Mouse (Mus musculus): ENCODE measurements around the gene Nubp2. TPM values are rescaled to one million over a fixed set of nuclear protein-coding genes. Genes with fewer than 3 reads are reported as not detected.

The Nubp2 gene
- polyA plus RNA-seq, 1 experiment from 2014 or later, result 51.5 TPM

- H3K4me2 ChIP-seq, result no peak within 1 kb of the TSS
These were observed 46.3 kb downstream of the Nubp2 start, which contains the start of gene Hagh for GRCm38 (mm10) chr17:24839842-24840241. TSS of gene Hagh (plus strand) at chr17:24840143.

More at GRCm38 (mm10) chr17:24839842-24840241, 46.3 kb downstream of the Nubp2 start, which contains the start of gene Hagh:
- Histone ChIP-seq H3K9ac (no peak within 1 kb of the TSS), H3K27me3 (peaks cover 26% of the 10 kb centered on the region), H3K9me3 (no peaks in the 10 kb centered on the region), H3K4me3 (no peak within 1 kb of the TSS), H3K4me1 (no peaks in the 10 kb centered on the region), H3K27ac (no peak within 1 kb of the TSS), H3K36me3 (no peaks in the 10 kb centered on the region)
- WGBS, result 58% methylated on average over 8 of the region's 8 CpGs
- ATAC-seq (ENCODE audit: insufficient number of reproducible peaks, insufficient read depth, low FRiP score, low TSS enrichment, low read depth), result no peak

Other genes starting within 250 kb of the Nubp2 start
- 50.2 and 50.4 TPM in 2 replicates for gene Slc9a3r2, start 236.0 kb downstream of the Nubp2 start, polyA plus RNA-seq (2015; fragmentation: Nextera tagmentation; extraction: Ambion mirVana)
- gene Npw, start 227.9 kb downstream of the Nubp2 start, polyA plus RNA-seq (2015; fragmentation: Nextera tagmentation; extraction: Ambion mirVana), result 0.74 and 1.2 TPM in 2 replicates
- gene Zfp598, start 216.7 kb downstream of the Nubp2 start, polyA plus RNA-seq (2015; fragmentation: Nextera tagmentation; extraction: Ambion mirVana), result 21.4 and 22.1 TPM in 2 replicates
- gene Syngr3, start 196.4 kb downstream of the Nubp2 start, polyA plus RNA-seq (2015; fragmentation: Nextera tagmentation; extraction: Ambion mirVana), result 4.6 and 4.9 TPM in 2 replicates
- 43.8 and 49.0 TPM in 2 replicates for gene Gfer, start 190.2 kb downstream of the Nubp2 start, polyA plus RNA-seq (2015; fragmentation: Nextera tagmentation; extraction: Ambion mirVana)
- gene Noxo1, start 190.1 kb downstream of the Nubp2 start, polyA plus RNA-seq (2015; fragmentation: Nextera tagmentation; extraction: Ambion mirVana), result 2.6 and 3.5 TPM in 2 replicates
- 74.2 and 81.6 TPM in 2 replicates for gene Tbl3, start 178.7 kb downstream of the Nubp2 start, polyA plus RNA-seq (2015; fragmentation: Nextera tagmentation; extraction: Ambion mirVana)
- gene Rnf151, start 168.3 kb downstream of the Nubp2 start, polyA plus RNA-seq (2015; fragmentation: Nextera tagmentation; extraction: Ambion mirVana), result 0.20 and 0.23 TPM in 2 replicates
- gene Rps2, start 168.2 kb downstream of the Nubp2 start, polyA plus RNA-seq (2015; fragmentation: Nextera tagmentation; extraction: Ambion mirVana), result 1,313 and 1,443 TPM in 2 replicates
- gene Ndufb10, start 161.9 kb downstream of the Nubp2 start, polyA plus RNA-seq (2015; fragmentation: Nextera tagmentation; extraction: Ambion mirVana), result 217 and 229 TPM in 2 replicates
- gene Rpl3l, start 158.5 kb downstream of the Nubp2 start, polyA plus RNA-seq (2015; fragmentation: Nextera tagmentation; extraction: Ambion mirVana), result not detected in 2 replicates
- 27.8 and 27.9 TPM in 2 replicates for gene Msrb1, start 149.7 kb downstream of the Nubp2 start, polyA plus RNA-seq (2015; fragmentation: Nextera tagmentation; extraction: Ambion mirVana)
- gene Hs3st6, start 133.4 kb downstream of the Nubp2 start, polyA plus RNA-seq (2015; fragmentation: Nextera tagmentation; extraction: Ambion mirVana), result 17.9 and 21.6 TPM in 2 replicates
- gene Meiob, start 82.1 kb downstream of the Nubp2 start, polyA plus RNA-seq (2015; fragmentation: Nextera tagmentation; extraction: Ambion mirVana), result 0.19 TPM in 1 of 2 replicates, not detected in the other
- gene Hagh, start 46.2 kb downstream of the Nubp2 start, polyA plus RNA-seq (2015; fragmentation: Nextera tagmentation; extraction: Ambion mirVana), result 28.3 and 28.4 TPM in 2 replicates
- 20.3 and 22.4 TPM in 2 replicates for gene Fahd1, start 36.0 kb downstream of the Nubp2 start, polyA plus RNA-seq (2015; fragmentation: Nextera tagmentation; extraction: Ambion mirVana)
- gene Igfals, start 20.4 kb downstream of the Nubp2 start, polyA plus RNA-seq (2015; fragmentation: Nextera tagmentation; extraction: Ambion mirVana), result 0.37 and 0.42 TPM in 2 replicates
- gene Spsb3, start 294 bp upstream of the Nubp2 start, polyA plus RNA-seq (2015; fragmentation: Nextera tagmentation; extraction: Ambion mirVana), result 39.3 and 43.2 TPM in 2 replicates
- 31.9 and 34.4 TPM in 2 replicates for gene Eme2, start 8.7 kb upstream of the Nubp2 start, polyA plus RNA-seq (2015; fragmentation: Nextera tagmentation; extraction: Ambion mirVana)
- gene Mrps34, start 8.8 kb upstream of the Nubp2 start, polyA plus RNA-seq (2015; fragmentation: Nextera tagmentation; extraction: Ambion mirVana), result 86.1 and 93.0 TPM in 2 replicates
- gene Nme3, start 10.2 kb upstream of the Nubp2 start, polyA plus RNA-seq (2015; fragmentation: Nextera tagmentation; extraction: Ambion mirVana), result 48.9 and 58.2 TPM in 2 replicates
- gene Mapk8ip3, start 50.6 kb upstream of the Nubp2 start, polyA plus RNA-seq (2015; fragmentation: Nextera tagmentation; extraction: Ambion mirVana), result 41.6 and 43.0 TPM in 2 replicates
- gene Jpt2, start 74.3 kb upstream of the Nubp2 start, polyA plus RNA-seq (2015; fragmentation: Nextera tagmentation; extraction: Ambion mirVana), result 217 and 236 TPM in 2 replicates
- 8.5 and 9.7 TPM in 2 replicates for gene Cramp1l, start 129.4 kb upstream of the Nubp2 start, polyA plus RNA-seq (2015; fragmentation: Nextera tagmentation; extraction: Ambion mirVana)
- gene Ift140, start 129.7 kb upstream of the Nubp2 start, polyA plus RNA-seq (2015; fragmentation: Nextera tagmentation; extraction: Ambion mirVana), result 22.0 and 26.2 TPM in 2 replicates
- 15.2 and 18.4 TPM in 2 replicates for gene Tmem204, start 197.2 kb upstream of the Nubp2 start, polyA plus RNA-seq (2015; fragmentation: Nextera tagmentation; extraction: Ambion mirVana)
- 48.1 and 53.5 TPM in 2 replicates for gene Telo2, start 229.6 kb upstream of the Nubp2 start, polyA plus RNA-seq (2015; fragmentation: Nextera tagmentation; extraction: Ambion mirVana)
- 0.83 and 1.2 TPM in 2 replicates for gene Ptx4, start 234.4 kb upstream of the Nubp2 start, polyA plus RNA-seq (2015; fragmentation: Nextera tagmentation; extraction: Ambion mirVana)
- 26.0 and 27.8 TPM in 2 replicates for gene Clcn7, start 247.0 kb upstream of the Nubp2 start, polyA plus RNA-seq (2015; fragmentation: Nextera tagmentation; extraction: Ambion mirVana)